ENCODE assay signal across 8 mouse cellular contexts in genomic region chr10:29313905-29314304, GRCm38 (mm10). TPM values are rescaled to one million over a fixed set of nuclear protein-coding genes. Genes with fewer than 3 reads are reported as not detected.
A peak's percentile ranks its signal among the peaks of the same experiment; 100 is the strongest.
DNase-seq lines count a peak whose midpoint lies in the region; ATAC-seq and TF ChIP-seq lines count a peak whose summit lies in the region.

No protein-coding gene starts in this region.

- DNase-seq in kidney, adult 2 months = no peak
- no peak for DNase-seq in kidney, postnatal 14 days
- DNase-seq in NIH3T3 (ENCODE audit: low read depth) = peak; percentile 17
- DNase-seq in spleen, adult 18-20 months = no peak
- DNase-seq in natural killer cell, adult 2 months (ENCODE audit: low spot score in 2 of 2) = no peak
- DNase-seq in frontal cortex, postnatal 10 days (ENCODE audit: low spot score in 2 of 2) = no peak

- no peak for ATAC-seq in hindbrain, embryonic 12.5 days (ENCODE audit: low FRiP score)
- no peak for ATAC-seq in midbrain, embryonic 12.5 days (ENCODE audit: low FRiP score, low read depth)

- 20% methylated on average over 5 of the region's 5 CpGs for WGBS in kidney, adult 2 months
- WGBS in hindbrain, embryonic 12.5 days = 38% methylated on average over 5 of the region's 5 CpGs
- WGBS in midbrain, embryonic 12.5 days = 38% methylated on average over 5 of the region's 5 CpGs

- H3K4me3 ChIP-seq in kidney, adult 2 months (ENCODE audit: insufficient read depth, low read depth, low read length) = peak overlapping the region; percentile 88; the same call in 1 of the 2 replicates
- peak overlapping the region; percentile 66; the same call in 1 of the 2 replicates for H3K4me3 ChIP-seq in hindbrain, embryonic 12.5 days
- peak overlapping the region; percentile 72 for H3K4me3 ChIP-seq in midbrain, embryonic 12.5 days

- no peak for TF ChIP-seq CTCF in kidney, adult 2 months (conservative IDR thresholded peaks at IDR 0.05; ENCODE audit: insufficient read depth, insufficient read length, low read depth, low read length)

- no peaks in the 10 kb centered on the region for H3K9me3 ChIP-seq in hindbrain, embryonic 12.5 days (replicated peaks)
- H3K9me3 ChIP-seq in midbrain, embryonic 12.5 days = no peaks in the 10 kb centered on the region

- no peaks in the 10 kb centered on the region for H3K36me3 ChIP-seq in kidney, adult 2 months (ENCODE audit: control insufficient read depth, insufficient read depth, low read length)
- no peaks in the 10 kb centered on the region for H3K36me3 ChIP-seq in hindbrain, embryonic 12.5 days
- H3K36me3 ChIP-seq in midbrain, embryonic 12.5 days = no peaks in the 10 kb centered on the region

- peak overlapping the region; percentile 68; the same call in 1 of the 2 replicates for H3K9ac ChIP-seq in hindbrain, embryonic 12.5 days
- H3K9ac ChIP-seq in midbrain, embryonic 12.5 days (replicated peaks) = peak overlapping the region; percentile 68; the same call in 1 of the 2 replicates

- no peaks in the 10 kb centered on the region for H3K27me3 ChIP-seq in kidney, adult 2 months (replicated peaks; ENCODE audit: control insufficient read depth, insufficient read depth, low read length)
- no peaks in the 10 kb centered on the region for H3K27me3 ChIP-seq in hindbrain, embryonic 12.5 days
- no peaks in the 10 kb centered on the region for H3K27me3 ChIP-seq in midbrain, embryonic 12.5 days

- no peak for TF ChIP-seq POLR2A in kidney, adult 2 months (IDR thresholded peaks at IDR 0.05; ENCODE audit: low read depth, low read length)

- peak overlapping the region; percentile 65 for H3K4me2 ChIP-seq in hindbrain, embryonic 12.5 days (replicated peaks)
- peak overlapping the region; percentile 67 for H3K4me2 ChIP-seq in midbrain, embryonic 12.5 days (replicated peaks)

- H3K4me1 ChIP-seq in kidney, adult 2 months (ENCODE audit: control insufficient read depth, insufficient read depth, low read length) = 0 out of 2 replicates have a peak, but pooled peaks cover 2% of the 10 kb centered on the region
- H3K4me1 ChIP-seq in hindbrain, embryonic 12.5 days = peaks cover 4% of the 10 kb centered on the region; the same call in 1 of the 2 replicates
- H3K4me1 ChIP-seq in midbrain, embryonic 12.5 days = peaks cover 10% of the 10 kb centered on the region

- H3K27ac ChIP-seq in kidney, adult 2 months (ENCODE audit: insufficient read depth, low read depth, low read length) = no peak overlapping the region
- no peak overlapping the region for H3K27ac ChIP-seq in hindbrain, embryonic 12.5 days
- H3K27ac ChIP-seq in midbrain, embryonic 12.5 days (replicated peaks) = no peak overlapping the region

RNA-seq across cellular contexts. Expression of gene Echdc1, which starts 0.9 kb away (rescaled TPM):
- 15.3 and 24.4 TPM in 2 replicates for polyA plus RNA-seq in kidney, adult 2 months (2012; rRNA removed)
- 21.6 and 21.8 TPM in 2 replicates for polyA plus RNA-seq in hindbrain, embryonic 12.5 days (2016; fragmentation: Nextera tagmentation; extraction: Ambion mirVana)
- 25.1 and 25.4 TPM in 2 replicates for polyA plus RNA-seq in midbrain, embryonic 12.5 days (2016; fragmentation: Nextera tagmentation; extraction: Ambion mirVana)

RNA-seq across cellular contexts. Expression of gene Rnf146, which starts 48.3 kb away (rescaled TPM):
- polyA plus RNA-seq in kidney, adult 2 months (2012; rRNA removed) = 20.5 and 23.6 TPM in 2 replicates
- polyA plus RNA-seq in hindbrain, embryonic 12.5 days (2016; fragmentation: Nextera tagmentation; extraction: Ambion mirVana) = 66.6 and 78.4 TPM in 2 replicates
- polyA plus RNA-seq in midbrain, embryonic 12.5 days (2016; fragmentation: Nextera tagmentation; extraction: Ambion mirVana) = 66.4 and 81.2 TPM in 2 replicates
